Mouse (Mus musculus): ENCODE data around the gene Tacr2. TPM values are rescaled to one million over a fixed set of nuclear protein-coding genes. Genes with fewer than 3 reads are reported as not detected.

The Tacr2 gene
- total and polyA plus RNA-seq, 3 experiments = 0.06 TPM; not detected in 2

DNA sequence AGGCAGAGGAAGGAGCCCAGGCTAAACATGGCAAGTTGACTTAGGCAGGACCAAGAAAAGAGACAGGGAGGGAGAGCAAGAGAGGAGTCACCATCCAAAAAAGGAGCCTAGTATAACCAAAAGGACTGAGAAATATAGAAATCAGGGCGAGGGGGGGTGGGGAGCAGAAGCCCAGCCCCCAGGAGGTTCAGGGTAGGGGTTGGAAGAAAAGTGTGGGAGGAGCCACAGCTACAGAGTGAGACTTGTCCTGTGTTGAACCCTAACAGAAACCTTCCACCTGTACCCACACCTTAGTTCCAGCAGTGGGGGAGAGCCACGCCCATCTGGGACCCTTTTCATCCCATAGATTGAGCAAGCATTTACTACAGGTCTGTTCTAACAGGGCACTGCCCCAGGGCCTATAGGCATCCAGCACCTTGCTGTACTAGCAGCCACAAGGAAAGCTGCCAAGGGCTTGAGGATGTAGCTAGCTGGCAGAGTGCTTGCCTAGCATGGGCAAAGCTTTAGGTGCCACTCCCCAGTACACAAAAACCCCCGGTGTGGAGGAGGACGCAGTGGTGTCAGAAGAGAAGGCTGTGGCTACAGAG lies 31.1 kb downstream of the Tacr2 start (continued):
- no peak for TF ChIP-seq MAZ (IDR thresholded peaks at IDR 0.05; ENCODE audit: low read depth, low read length)
- TF ChIP-seq SIN3A (IDR thresholded peaks at IDR 0.05; ENCODE audit: low read length) = no peak
- TF ChIP-seq ZMIZ1 (IDR thresholded peaks at IDR 0.05; ENCODE audit: low read depth, low read length) = no peak
- TF ChIP-seq MAX (IDR thresholded peaks at IDR 0.05; ENCODE audit: low read length) = no peak

DNA sequence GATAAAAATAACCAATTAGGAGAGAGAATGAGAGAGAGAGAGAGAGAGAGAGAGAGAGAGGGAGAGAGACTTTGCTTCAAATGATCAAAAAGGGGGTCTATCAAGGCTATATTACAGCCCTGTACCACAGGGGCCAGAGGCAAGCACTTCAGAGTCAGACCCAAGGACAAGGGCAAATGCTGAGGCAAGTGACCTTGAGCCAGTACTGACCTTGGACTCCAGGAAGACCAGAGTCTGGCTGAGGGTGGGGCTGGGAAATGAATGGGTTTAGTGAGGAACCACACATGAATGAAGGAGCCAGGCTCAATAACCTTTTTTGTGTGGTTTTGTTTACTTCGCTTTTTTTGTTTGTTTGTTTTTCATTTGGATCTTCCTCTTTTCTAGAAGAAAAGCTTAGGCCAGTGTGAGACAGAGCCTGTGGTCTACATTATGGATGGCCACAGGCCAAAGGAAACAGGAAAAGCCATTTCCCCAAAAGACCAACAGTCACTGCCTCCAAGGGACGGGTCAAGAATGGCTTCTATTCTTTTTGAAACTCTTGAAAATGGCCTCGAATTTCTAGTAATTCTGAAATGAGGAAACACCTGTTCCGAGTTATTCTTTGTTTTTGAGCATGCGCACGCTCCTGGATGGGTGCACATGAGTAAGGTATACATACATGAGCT lies 35.4 kb downstream of the Tacr2 start:
- TF ChIP-seq POLR2A (IDR thresholded peaks at IDR 0.05; ENCODE audit: control insufficient read depth in 1 of 2, insufficient read depth in 1 of 2, low read depth in 1 of 2, low read length in 2 of 2, poor library complexity in 1 of 2) (0 out of 4 replicates have a peak, but pooled peaks of 1 of the 2 experiments have one; percentile 30), MYC (IDR thresholded peaks at IDR 0.05; ENCODE audit: low read depth, low read length) (no peak)
- Histone ChIP-seq H3K79me2 (ENCODE audit: control insufficient read depth, insufficient read depth, low read length, poor library complexity) (no peaks in the 10 kb centered on the region), H3K4me1 (ENCODE audit: control insufficient read depth in 1 of 2, insufficient read depth in 2 of 2, low read length in 2 of 2) (no peaks in the 10 kb centered on the region), H3K36me3 (ENCODE audit: control insufficient read depth in 1 of 2, insufficient read depth in 2 of 2, low read length in 2 of 2) (peaks cover 0 to 31% of the 10 kb centered on the region in 2 experiments; a peak in 2 of 4 replicates), H3K9me3 (replicated peaks; ENCODE audit: insufficient read depth, low read length) (no peaks in the 10 kb centered on the region), H3K27me3 (ENCODE audit: control insufficient read depth in 1 of 2, insufficient read depth in 2 of 2, low read length in 2 of 2) (no peaks in the 10 kb centered on the region), H3K4me3 (ENCODE audit: control insufficient read depth in 1 of 2, insufficient read depth in 1 of 2, low read depth in 2 of 2, low read length in 2 of 2) (no peak overlapping the region), H3K27ac (ENCODE audit: control insufficient read depth, low read depth, low read length) (no peak overlapping the region), H3K9ac (ENCODE audit: control insufficient read depth, low read depth, low read length, poor library complexity, severe bottlenecking) (no peak overlapping the region)
- DNase-seq (ENCODE audit: low read depth, low spot score) = no peak

GRCm38 (mm10) chr10:62294112-62294511 lies 41.9 kb downstream of the Tacr2 start:
- Histone ChIP-seq H3K4me3 (ENCODE audit: control insufficient read depth in 1 of 2, insufficient read depth in 1 of 2, low read depth in 2 of 2, low read length in 2 of 2) (no peak overlapping the region), H3K9ac (ENCODE audit: control insufficient read depth, low read depth, low read length, poor library complexity, severe bottlenecking) (no peak overlapping the region), H3K9me3 (replicated peaks; ENCODE audit: insufficient read depth, low read length) (no peaks in the 10 kb centered on the region), H3K79me2 (ENCODE audit: control insufficient read depth, insufficient read depth, low read length, poor library complexity) (no peaks in the 10 kb centered on the region), H3K27me3 (ENCODE audit: control insufficient read depth in 1 of 2, insufficient read depth in 2 of 2, low read length in 2 of 2) (no peaks in the 10 kb centered on the region), H3K36me3 (ENCODE audit: control insufficient read depth in 1 of 2, insufficient read depth in 2 of 2, low read length in 2 of 2) (peaks cover 0 to 30% of the 10 kb centered on the region in 2 experiments; a peak in 2 of 4 replicates), H3K27ac (ENCODE audit: control insufficient read depth, low read depth, low read length) (no peak overlapping the region), H3K4me1 (ENCODE audit: control insufficient read depth in 1 of 2, insufficient read depth in 2 of 2, low read length in 2 of 2) (no peaks in the 10 kb centered on the region)
- TF ChIP-seq SIN3A (IDR thresholded peaks at IDR 0.05; ENCODE audit: low read length) (no peak), NELFE (IDR thresholded peaks at IDR 0.05; ENCODE audit: low read depth, low read length) (no peak), ZNF384 (IDR thresholded peaks at IDR 0.05; ENCODE audit: low read depth, low read length) (no peak), RAD21 (IDR thresholded peaks at IDR 0.05; ENCODE audit: low read depth, low read length) (no peak), ETS1 (IDR thresholded peaks at IDR 0.05; ENCODE audit: low read depth, low read length) (no peak), KAT2A (conservative IDR thresholded peaks at IDR 0.05; ENCODE audit: low read depth, low read length) (no peak), ZKSCAN1 (IDR thresholded peaks at IDR 0.05; ENCODE audit: low read depth, low read length) (no peak)
- DNase-seq (ENCODE audit: low read depth, low spot score) = no peak

Data from MEL (cell line).